Mouse (Mus musculus): Measurements from ENCODE around the gene Rexo4. TPM values are rescaled to one million over a fixed set of nuclear protein-coding genes. Genes with fewer than 3 reads are reported as not detected.

The Rexo4 gene
- polyA plus RNA-seq, 1 experiment from 2014 or later, result 36.1 TPM

DNA sequence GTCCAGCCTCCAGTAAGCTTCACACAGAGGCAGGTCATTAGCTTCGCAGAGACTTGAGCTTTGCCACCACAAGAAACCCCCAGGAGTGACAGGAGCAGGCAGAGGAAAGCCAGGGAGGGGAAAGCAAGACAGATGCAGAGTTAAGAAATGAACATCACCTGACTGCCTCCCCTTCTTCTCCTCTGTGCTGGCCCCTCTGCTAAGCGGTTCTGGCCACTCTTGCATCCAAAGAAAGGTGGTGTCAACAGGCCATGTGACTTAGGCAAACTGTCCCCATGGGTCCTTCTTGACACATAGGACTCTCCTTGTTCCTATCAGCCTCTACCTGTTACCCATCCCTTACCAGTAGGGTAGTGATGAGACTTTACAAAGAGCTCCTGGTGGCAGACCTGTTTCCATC, 58.2 kb downstream of the Rexo4 start:
- ATAC-seq, result no peak
- 80% methylated on average over 2 of the region's 2 CpGs for WGBS
- H3K27ac ChIP-seq, result no peak overlapping the region
- no peak overlapping the region for H3K4me3 ChIP-seq (replicated peaks)
- no peaks in the 10 kb centered on the region for H3K9me3 ChIP-seq
- H3K4me2 ChIP-seq (replicated peaks), result no peak overlapping the region
- H3K27me3 ChIP-seq, result no peaks in the 10 kb centered on the region
- H3K36me3 ChIP-seq, result peaks cover 45% of the 10 kb centered on the region
- H3K4me1 ChIP-seq (replicated peaks), result peaks cover 52% of the 10 kb centered on the region
- no peak overlapping the region for H3K9ac ChIP-seq (replicated peaks)

Other genes with a start within 250 kb of the Rexo4 start
- not detected in 2 replicates for gene Abo, start 99.4 kb downstream of the Rexo4 start, polyA plus RNA-seq (2015; fragmentation: Nextera tagmentation; extraction: Ambion mirVana)
- gene Surf6, start 61.5 kb downstream of the Rexo4 start, polyA plus RNA-seq (2015; fragmentation: Nextera tagmentation; extraction: Ambion mirVana), result 31.0 and 33.9 TPM in 2 replicates
- gene Med22, start 53.7 kb downstream of the Rexo4 start, polyA plus RNA-seq (2015; fragmentation: Nextera tagmentation; extraction: Ambion mirVana), result 160 and 164 TPM in 2 replicates
- gene Rpl7a, start 53.6 kb downstream of the Rexo4 start, polyA plus RNA-seq (2015; fragmentation: Nextera tagmentation; extraction: Ambion mirVana), result 532 and 549 TPM in 2 replicates
- gene Surf2, start 48.0 kb downstream of the Rexo4 start, polyA plus RNA-seq (2015; fragmentation: Nextera tagmentation; extraction: Ambion mirVana), result 59.3 and 60.6 TPM in 2 replicates
- gene Surf1, start 47.9 kb downstream of the Rexo4 start, polyA plus RNA-seq (2015; fragmentation: Nextera tagmentation; extraction: Ambion mirVana), result 76.5 and 84.1 TPM in 2 replicates
- 105 and 114 TPM in 2 replicates for gene Surf4, start 30.5 kb downstream of the Rexo4 start, polyA plus RNA-seq (2015; fragmentation: Nextera tagmentation; extraction: Ambion mirVana)
- 0.13 and 0.21 TPM in 2 replicates for gene Stkld1, start 30.3 kb downstream of the Rexo4 start, polyA plus RNA-seq (2015; fragmentation: Nextera tagmentation; extraction: Ambion mirVana)
- not detected in 2 replicates for gene Adamts13, start 9.0 kb upstream of the Rexo4 start, polyA plus RNA-seq (2015; fragmentation: Nextera tagmentation; extraction: Ambion mirVana)
- gene Cacfd1, start 45.5 kb upstream of the Rexo4 start, polyA plus RNA-seq (2015; fragmentation: Nextera tagmentation; extraction: Ambion mirVana), result 130 and 132 TPM in 2 replicates
- 3.6 and 3.8 TPM in 2 replicates for gene Slc2a6, start 63.6 kb upstream of the Rexo4 start, polyA plus RNA-seq (2015; fragmentation: Nextera tagmentation; extraction: Ambion mirVana)
- gene Mymk, start 107.8 kb upstream of the Rexo4 start, polyA plus RNA-seq (2015; fragmentation: Nextera tagmentation; extraction: Ambion mirVana), result not detected in 2 replicates
- 6.0 and 6.9 TPM in 2 replicates for gene Adamtsl2, start 115.0 kb upstream of the Rexo4 start, polyA plus RNA-seq (2015; fragmentation: Nextera tagmentation; extraction: Ambion mirVana)
- gene Fam163b, start 178.1 kb upstream of the Rexo4 start, polyA plus RNA-seq (2015; fragmentation: Nextera tagmentation; extraction: Ambion mirVana), result 0.68 and 1.1 TPM in 2 replicates
- gene Dbh, start 200.8 kb upstream of the Rexo4 start, polyA plus RNA-seq (2015; fragmentation: Nextera tagmentation; extraction: Ambion mirVana), result 0.19 and 0.82 TPM in 2 replicates